In the genomic region with DNA sequence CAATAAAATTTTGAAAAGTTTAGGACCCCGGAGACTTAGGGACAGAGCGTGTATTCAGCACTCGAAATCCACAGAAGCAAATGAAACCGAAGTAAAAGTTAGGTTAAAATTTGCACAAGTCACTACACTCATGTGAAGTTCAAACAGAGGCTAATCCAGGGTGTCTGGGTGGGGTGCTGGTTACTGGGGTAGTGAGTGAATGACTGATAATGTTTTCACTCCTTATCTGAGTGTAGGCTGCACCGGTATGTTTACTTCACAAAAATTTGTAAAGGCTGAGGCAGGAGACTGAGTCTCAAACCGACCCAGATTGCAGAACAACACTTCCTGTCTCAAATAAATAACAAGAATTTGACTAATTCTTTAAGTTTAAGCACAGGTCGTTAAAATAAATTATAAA, we compare ENCODE assay signal across 22 mouse cellular contexts. TPM values are rescaled to one million over a fixed set of nuclear protein-coding genes. Genes with fewer than 3 reads are reported as not detected.
DNase-seq lines count a peak whose midpoint lies in the region; ATAC-seq lines count a peak whose summit lies in the region.
"Had no signal": no experiment of that assay in that cellular context is flagged by ENCODE, and none has a peak within 500 bp of the region (broad histone marks: within the 10 kb centered on the region; RNA-seq: fewer than 3 reads in every experiment).

No protein-coding gene starts in this region.

- 51% methylated on average over 7 of the region's 7 CpGs for WGBS in lung, embryonic 15.5 days
- WGBS in liver, embryonic 12.5 days (ENCODE audit: insufficient replicate concordance): 40% methylated on average over 7 of the region's 7 CpGs

- ATAC-seq in lung, embryonic 15.5 days (ENCODE audit: borderline replicate concordance, extremely low read depth, low FRiP score, low TSS enrichment): peak; percentile 67; the same call in 1 of the 2 replicates
- ATAC-seq in common myeloid progenitor, adult 5-6 weeks (replicated peaks; ENCODE audit: low read depth, poor library complexity, severe bottlenecking): peak; percentile 72
- peak; percentile 99 for ATAC-seq in liver, embryonic 12.5 days
- ATAC-seq: forebrain, embryonic 16.5 days had no signal

- H3K27ac ChIP-seq in lung, embryonic 15.5 days: no peak overlapping the region
- peak overlapping the region; percentile 91 for H3K27ac ChIP-seq in liver, embryonic 12.5 days
- H3K27ac ChIP-seq: hindbrain, embryonic 13.5 days; limb, embryonic 13.5 days; midbrain, embryonic 10.5 days; neural tube, embryonic 12.5 days had no signal

- no peaks in the 10 kb centered on the region for H3K27me3 ChIP-seq in lung, embryonic 15.5 days
- H3K27me3 ChIP-seq in liver, embryonic 12.5 days (replicated peaks): no peaks in the 10 kb centered on the region
- H3K27me3 ChIP-seq: hindbrain, embryonic 13.5 days; limb, embryonic 13.5 days; neural tube, embryonic 12.5 days had no signal

- peaks cover 9% of the 10 kb centered on the region for H3K4me1 ChIP-seq in lung, embryonic 15.5 days
- peaks cover 81% of the 10 kb centered on the region for H3K4me1 ChIP-seq in liver, embryonic 12.5 days
- H3K4me1 ChIP-seq: limb, embryonic 13.5 days; midbrain, embryonic 10.5 days; neural tube, embryonic 12.5 days had no signal

- H3K36me3 ChIP-seq in lung, embryonic 15.5 days: no peaks in the 10 kb centered on the region
- H3K36me3 ChIP-seq in liver, embryonic 12.5 days: peaks cover 50% of the 10 kb centered on the region

- no peak overlapping the region for H3K4me3 ChIP-seq in lung, embryonic 15.5 days
- peak overlapping the region; percentile 44 for H3K4me3 ChIP-seq in liver, embryonic 12.5 days
- H3K4me3 ChIP-seq: hindbrain, embryonic 13.5 days; limb, embryonic 13.5 days; midbrain, embryonic 10.5 days; neural tube, embryonic 12.5 days had no signal

- H3K4me2 ChIP-seq in lung, embryonic 15.5 days: no peak overlapping the region
- peak overlapping the region; percentile 70 for H3K4me2 ChIP-seq in liver, embryonic 12.5 days
- H3K4me2 ChIP-seq: hindbrain, embryonic 13.5 days; limb, embryonic 13.5 days; neural tube, embryonic 12.5 days had no signal

- H3K9ac ChIP-seq in lung, embryonic 15.5 days: no peak overlapping the region
- H3K9ac ChIP-seq in liver, embryonic 12.5 days: peak overlapping the region; percentile 69
- H3K9ac ChIP-seq: hindbrain, embryonic 13.5 days; limb, embryonic 13.5 days; neural tube, embryonic 12.5 days had no signal

- DNase-seq in lung, postnatal 10 days: no peak
- DNase-seq in yolk sac, embryonic 10.5 days (ENCODE audit: low spot score): peak; percentile 38
- DNase-seq in Muller cell, postnatal 12 days (ENCODE audit: inconsistent ontology term): no peak
- no peak for DNase-seq in kidney, postnatal 14 days
- DNase-seq: cerebellum, postnatal 25 days; heart, adult 11 months; heart, postnatal 14 days; kidney, postnatal 10 days; layer of hippocampus, adult 9-11 months; lung, postnatal 14 days; thymus, postnatal 4 days had no signal

- H3K9me3 ChIP-seq in lung, embryonic 15.5 days: no peaks in the 10 kb centered on the region
- no peaks in the 10 kb centered on the region for H3K9me3 ChIP-seq in liver, embryonic 12.5 days (replicated peaks)
- H3K9me3 ChIP-seq: hindbrain, embryonic 13.5 days; limb, embryonic 13.5 days; midbrain, embryonic 10.5 days; neural tube, embryonic 12.5 days had no signal

RNA-seq across cellular contexts. Expression of gene Cdr2, which starts 12.9 kb away (rescaled TPM):
- polyA plus RNA-seq in lung, embryonic 15.5 days (2015; fragmentation: Nextera tagmentation; extraction: Ambion mirVana): 10.6 and 10.9 TPM in 2 replicates
- 10.5 and 13.4 TPM in 2 replicates for total RNA-seq in common myeloid progenitor, adult 5-6 weeks (2017)
- polyA plus RNA-seq in liver, embryonic 12.5 days (2016; fragmentation: Nextera tagmentation; extraction: Ambion mirVana): 39.3 and 40.8 TPM in 2 replicates

RNA-seq across cellular contexts. Expression of gene Mfsd13b, which starts 13.1 kb away (rescaled TPM):
- 0.36 TPM in 1 of 2 replicates, not detected in the other for polyA plus RNA-seq in lung, embryonic 15.5 days (2015; fragmentation: Nextera tagmentation; extraction: Ambion mirVana)
- total RNA-seq in common myeloid progenitor, adult 5-6 weeks (2017): not detected in 2 replicates
- polyA plus RNA-seq in liver, embryonic 12.5 days (2016; fragmentation: Nextera tagmentation; extraction: Ambion mirVana): 0.18 TPM in 1 of 2 replicates, not detected in the other
- total RNA-seq: gastrocnemius, adult 18-20 months; heart, postnatal 14 days; monocyte, adult 5-6 weeks had no signal
- polyA plus RNA-seq: C2C12; forebrain, embryonic 16.5 days had no signal

RNA-seq across cellular contexts. Expression of gene Polr3e, which starts 51.7 kb away (rescaled TPM):
- 33.3 and 34.0 TPM in 2 replicates for polyA plus RNA-seq in lung, embryonic 15.5 days (2015; fragmentation: Nextera tagmentation; extraction: Ambion mirVana)
- 26.9 and 30.3 TPM in 2 replicates for total RNA-seq in common myeloid progenitor, adult 5-6 weeks (2017)
- 27.4 and 27.9 TPM in 2 replicates for polyA plus RNA-seq in liver, embryonic 12.5 days (2016; fragmentation: Nextera tagmentation; extraction: Ambion mirVana)
